Mouse (Mus musculus) stomach, embryonic 14.5 days (tissue): ENCODE results near the gene Galnt7. TPM values are rescaled to one million over a fixed set of nuclear protein-coding genes. Genes with fewer than 3 reads are reported as not detected.

Experiments
- ATAC-seq: fragments of 200-750 bp; cut with Nextera tagmentation; 2 replicates; pipeline ENCODE4 v1.8.0; 2017; ENCODE audit warnings: low read depth, moderate TSS enrichment; ENCODE audit not compliant: insufficient number of reproducible peaks, insufficient read depth, low FRiP score
- H3K27ac ChIP-seq: fragments of 300-500 bp; sonication (generic); 2 replicates; pipeline ENCODE4 v1.5.1; 2014; ENCODE audit warnings: mild to moderate bottlenecking, low read length, moderate library complexity, mixed read lengths
- H3K27me3 ChIP-seq: fragments of 300-500 bp; sonication (generic); 2 replicates; pipeline ENCODE4 v1.6.1; 2014; ENCODE audit warnings: low read length, control low read depth, mixed read lengths; ENCODE audit not compliant: control insufficient read depth, insufficient read depth
- H3K36me3 ChIP-seq: fragments of 300-500 bp; sonication (generic); 2 replicates; pipeline ENCODE4 v1.6.1; 2014; ENCODE audit warnings: mild to moderate bottlenecking, control low read depth, low read length, moderate library complexity, mixed read lengths; ENCODE audit not compliant: control insufficient read depth, insufficient read depth
- H3K4me1 ChIP-seq: fragments of 300-500 bp; sonication (generic); 2 replicates; pipeline ENCODE4 v1.6.1; 2014; ENCODE audit warnings: low read length, control low read depth, mixed read lengths; ENCODE audit not compliant: control insufficient read depth, insufficient read depth
- H3K4me2 ChIP-seq: fragments of 300-500 bp; sonication (generic); replicated peaks from 2 replicates; pipeline ENCODE4 v1.6.1; 2014; ENCODE audit warnings: low read depth, low read length, control low read depth
- H3K4me3 ChIP-seq: fragments of 300-500 bp; sonication (generic); 2 replicates; pipeline ENCODE4 v1.5.1; 2014; ENCODE audit warnings: low read depth, low read length, control low read depth
- H3K9ac ChIP-seq: fragments of 300-500 bp; sonication (generic); replicated peaks from 2 replicates; pipeline ENCODE4 v1.6.1; 2014; ENCODE audit warnings: low read depth, mild to moderate bottlenecking, control low read depth, low read length, moderate library complexity, mixed read lengths
- H3K9me3 ChIP-seq: fragments of 300-500 bp; sonication (generic); 2 replicates; pipeline ENCODE4 v1.6.1; 2016; ENCODE audit warnings: low read depth, low read length, control low read depth; ENCODE audit not compliant: control insufficient read depth
- WGBS: fragments of 180-500 bp; shearing (Covaris S2); extraction: QIAGEN DNeasy Blood & Tissue Kit; methylation state at CpG from one replicate; pipeline ENCODE4 v1.1.7; 2014; 5-methylcytosine and 5-hydroxymethylcytosine counted together
- polyA plus RNA-seq: library from polyadenylated mRNA; unstranded; fragments of >200 nt; fragmentation: Nextera tagmentation; extraction: Ambion mirVana; gene quantifications from 2 replicates; pipeline ENCODE4 v1.2.1, GENCODE M21; 2014

The Galnt7 gene
- polyA plus RNA-seq, 1 experiment from 2014 or later, result 35.5 TPM

- Histone ChIP-seq H3K9me3 (no peaks in the 10 kb centered on the region), H3K4me3 (no peak overlapping the region), H3K9ac (no peak overlapping the region), H3K4me1 (peaks cover 3% of the 10 kb centered on the region; the same call in 1 of the 2 replicates), H3K4me2 (no peak overlapping the region), H3K27me3 (no peaks in the 10 kb centered on the region), H3K36me3 (peaks cover 4% of the 10 kb centered on the region; the same call in 1 of the 2 replicates), H3K27ac (no peak overlapping the region)
- no peak for ATAC-seq
- 68% methylated on average over 4 of the region's 4 CpGs for WGBS
These were observed 118.3 kb downstream of the Galnt7 start for GRCm38 (mm10) chr8:57534495-57534894.

GRCm38 (mm10) chr8:57533106-57533505 is 119.7 kb downstream of the Galnt7 start:
- whole genome bisulfite sequencing, result 96% methylated on average over 4 of the region's 4 CpGs
- no peak for ATAC-seq
- Histone ChIP-seq H3K4me1 (peaks cover 3% of the 10 kb centered on the region; the same call in 1 of the 2 replicates), H3K27me3 (no peaks in the 10 kb centered on the region), H3K27ac (no peak overlapping the region), H3K9ac (no peak overlapping the region), H3K4me3 (no peak overlapping the region), H3K4me2 (no peak overlapping the region), H3K36me3 (peaks cover 4% of the 10 kb centered on the region; the same call in 1 of the 2 replicates), H3K9me3 (no peaks in the 10 kb centered on the region)

- H3K27ac ChIP-seq, result no peak overlapping the region
- WGBS, result 60% methylated on average over 2 of the region's 2 CpGs
- H3K9me3 ChIP-seq, result no peaks in the 10 kb centered on the region
- H3K4me2 ChIP-seq, result no peak overlapping the region
- no peak overlapping the region for H3K9ac ChIP-seq
- H3K27me3 ChIP-seq, result no peaks in the 10 kb centered on the region
- peaks cover 4% of the 10 kb centered on the region; the same call in 1 of the 2 replicates for H3K36me3 ChIP-seq
- ATAC-seq, result no peak
- H3K4me3 ChIP-seq, result no peak overlapping the region
- H3K4me1 ChIP-seq, result peaks cover 3% of the 10 kb centered on the region; the same call in 1 of the 2 replicates
These were observed 120.6 kb downstream of the Galnt7 start for GRCm38 (mm10) chr8:57532223-57532622.

GRCm38 (mm10) chr8:57530666-57531349 is 122.0 kb downstream of the Galnt7 start:
- 26% methylated on average over 15 of the region's 15 CpGs for WGBS
- Histone ChIP-seq H3K9me3 (no peaks in the 10 kb centered on the region), H3K27me3 (no peaks in the 10 kb centered on the region), H3K4me1 (peaks cover 3% of the 10 kb centered on the region; the same call in 1 of the 2 replicates), H3K27ac (peak overlapping the region; percentile 36; the same call in 1 of the 2 replicates), H3K9ac (0 out of 2 replicates have a peak overlapping the region, but pooled peaks have one; percentile 18), H3K36me3 (no peaks in the 10 kb centered on the region), H3K4me2 (peak overlapping the region; percentile 18; the same call in 1 of the 2 replicates), H3K4me3 (no peak overlapping the region)
- ATAC-seq, result peak; percentile 56

GRCm38 (mm10) chr8:57530238-57530637 is 122.6 kb downstream of the Galnt7 start:
- Histone ChIP-seq H3K4me1 (peaks cover 3% of the 10 kb centered on the region; the same call in 1 of the 2 replicates), H3K36me3 (peaks cover 3% of the 10 kb centered on the region; the same call in 1 of the 2 replicates), H3K4me3 (no peak overlapping the region), H3K9ac (0 out of 2 replicates have a peak overlapping the region, but pooled peaks have one; percentile 18), H3K9me3 (no peaks in the 10 kb centered on the region), H3K4me2 (peak overlapping the region; percentile 18; the same call in 1 of the 2 replicates), H3K27ac (peak overlapping the region; percentile 36; the same call in 1 of the 2 replicates), H3K27me3 (no peaks in the 10 kb centered on the region)
- WGBS, result 80% methylated on average over 13 of the region's 13 CpGs
- peak; percentile 42; the same call in 1 of the 2 replicates for ATAC-seq

- Histone ChIP-seq H3K27me3 (no peaks in the 10 kb centered on the region), H3K9ac (no peak overlapping the region), H3K36me3 (peaks cover 3% of the 10 kb centered on the region; the same call in 1 of the 2 replicates), H3K4me3 (no peak overlapping the region), H3K4me2 (no peak overlapping the region), H3K4me1 (peaks cover 3% of the 10 kb centered on the region; the same call in 1 of the 2 replicates), H3K27ac (no peak overlapping the region), H3K9me3 (no peaks in the 10 kb centered on the region)
- no peak for ATAC-seq
- 94% methylated on average over 1 of the region's 1 CpGs for WGBS
These were observed 124.8 kb downstream of the Galnt7 start for GRCm38 (mm10) chr8:57528036-57528435.

GRCm38 (mm10) chr8:57520186-57520786 is 132.5 kb downstream of the Galnt7 start:
- peaks cover 12% of the 10 kb centered on the region for H3K36me3 ChIP-seq
- H3K4me3 ChIP-seq, result no peak overlapping the region
- no peak overlapping the region for H3K27ac ChIP-seq
- no peak overlapping the region for H3K9ac ChIP-seq
- no peaks in the 10 kb centered on the region for H3K27me3 ChIP-seq
- no peaks in the 10 kb centered on the region for H3K9me3 ChIP-seq
- no peak overlapping the region for H3K4me2 ChIP-seq
- H3K4me1 ChIP-seq, result no peaks in the 10 kb centered on the region
- ATAC-seq, result no peak
- WGBS, result 81% methylated on average over 12 of the region's 12 CpGs

- H3K4me3 ChIP-seq, result no peak overlapping the region
- no peaks in the 10 kb centered on the region; the same call in 1 of the 2 replicates for H3K4me1 ChIP-seq
- no peaks in the 10 kb centered on the region for H3K9me3 ChIP-seq
- no peaks in the 10 kb centered on the region for H3K27me3 ChIP-seq
- H3K27ac ChIP-seq, result no peak overlapping the region
- no peak for ATAC-seq
- H3K36me3 ChIP-seq, result peaks cover 21% of the 10 kb centered on the region
- no peak overlapping the region for H3K9ac ChIP-seq
- H3K4me2 ChIP-seq, result no peak overlapping the region
- 88% methylated on average over 3 of the region's 3 CpGs for WGBS
These were observed 135.1 kb downstream of the Galnt7 start for GRCm38 (mm10) chr8:57517723-57518122.
